In the genomic region with DNA sequence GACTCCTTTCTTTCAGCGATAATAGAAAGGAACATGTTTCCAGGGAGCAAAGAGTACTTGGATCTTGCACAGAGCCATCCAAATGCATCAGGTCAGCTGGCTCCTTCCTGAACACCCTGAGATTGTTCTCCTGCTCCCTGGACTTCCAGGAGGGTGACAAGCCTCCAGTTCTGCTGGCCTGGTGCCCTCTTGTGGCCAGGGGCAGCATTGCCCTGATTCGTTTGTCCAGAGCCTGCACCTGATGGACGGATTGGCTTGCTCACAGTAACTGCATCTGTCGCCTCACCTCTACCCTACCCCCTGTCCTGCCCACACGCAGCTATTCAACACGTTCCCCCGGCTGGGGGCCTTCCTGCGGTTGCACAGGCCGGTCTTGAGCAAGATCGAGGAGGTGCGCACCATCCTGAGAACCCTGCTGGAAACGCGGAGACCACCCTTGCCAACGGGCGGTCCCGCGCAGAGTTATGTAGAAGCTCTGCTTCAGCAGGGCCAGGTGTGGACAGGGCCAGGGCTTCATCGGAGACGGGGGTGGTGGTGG, we compare ENCODE assay signal across 9 mouse cellular contexts. TPM values are rescaled to one million over a fixed set of nuclear protein-coding genes. Genes with fewer than 3 reads are reported as not detected.
DNase-seq lines count a peak whose midpoint lies in the region; ATAC-seq and TF ChIP-seq lines count a peak whose summit lies in the region.
"Had no signal": no experiment of that assay in that cellular context is flagged by ENCODE, and none has a peak within 500 bp of the region (broad histone marks: within the 10 kb centered on the region; RNA-seq: fewer than 3 reads in every experiment).

No protein-coding gene starts in this region.

- no peak overlapping the region for H3K4me3 ChIP-seq in heart, embryonic 10.5 days
- H3K4me3 ChIP-seq in lung, postnatal 0 days (ENCODE audit: low read depth, low read length), result no peak overlapping the region

- H3K9ac ChIP-seq in lung, postnatal 0 days (replicated peaks; ENCODE audit: low read depth), result no peak overlapping the region

- H3K9me3 ChIP-seq in heart, embryonic 10.5 days, result no peaks in the 10 kb centered on the region
- no peaks in the 10 kb centered on the region for H3K9me3 ChIP-seq in lung, postnatal 0 days (ENCODE audit: low read length)

- WGBS in heart, embryonic 10.5 days, result 36% methylated on average over 19 of the region's 19 CpGs
- 33% methylated on average over 19 of the region's 19 CpGs for WGBS in lung, postnatal 0 days

- no peak overlapping the region for H3K27ac ChIP-seq in heart, embryonic 10.5 days
- no peak overlapping the region for H3K27ac ChIP-seq in lung, postnatal 0 days (ENCODE audit: low read length)

- H3K4me2 ChIP-seq in lung, postnatal 0 days (replicated peaks; ENCODE audit: low read depth, low read length), result no peak overlapping the region

- TF ChIP-seq CTCF in lung, postnatal 0 days (IDR thresholded peaks at IDR 0.05), result peak; percentile 99

- peaks cover 53% of the 10 kb centered on the region for H3K27me3 ChIP-seq in heart, embryonic 10.5 days (ENCODE audit: insufficient read depth, poor library complexity, severe bottlenecking)
- H3K27me3 ChIP-seq in lung, postnatal 0 days (replicated peaks; ENCODE audit: insufficient read depth, low read length), result no peaks in the 10 kb centered on the region

- TF ChIP-seq EP300 in lung, postnatal 0 days (IDR thresholded peaks at IDR 0.05), result no peak

- peaks cover 33% of the 10 kb centered on the region for H3K4me1 ChIP-seq in heart, embryonic 10.5 days
- no peaks in the 10 kb centered on the region for H3K4me1 ChIP-seq in lung, postnatal 0 days (ENCODE audit: insufficient read depth, low read depth, low read length)

- 0 out of 2 replicates have a peak, but pooled peaks have one; percentile 37 for ATAC-seq in lung, postnatal 0 days

- DNase-seq in CD8-positive naive resting alpha-beta T cell, adult 2 months (ENCODE audit: low read depth in 2 of 2, low spot score in 2 of 2), result peak; percentile 48 to 66
- peak; percentile 81 to 84 for DNase-seq in adrenal gland, adult 18-20 months (ENCODE audit: low spot score in 2 of 2)
- DNase-seq in embryo, embryonic 10 days (ENCODE audit: low spot score), result peak; percentile 83
- peak; percentile 87 for DNase-seq in heart, embryonic 10.5 days (ENCODE audit: low spot score)
- peak; percentile 89 to 96 for DNase-seq in kidney, postnatal 36 days
- DNase-seq in lung, postnatal 0 days (ENCODE audit: low spot score), result peak; percentile 77
- DNase-seq in right cerebral cortex, postnatal 10 days (ENCODE audit: low spot score in 2 of 2), result peak; percentile 76 to 85
- peak; percentile 86 for DNase-seq in urinary bladder, postnatal 14 days (ENCODE audit: low spot score)

- no peaks in the 10 kb centered on the region for H3K36me3 ChIP-seq in heart, embryonic 10.5 days
- no peaks in the 10 kb centered on the region for H3K36me3 ChIP-seq in lung, postnatal 0 days (ENCODE audit: insufficient read depth, low read length)

RNA-seq across cellular contexts. Expression of a gene that starts 2.9 kb away (rescaled TPM):
- not detected for total RNA-seq in adrenal gland, adult 18-20 months (2021)
- polyA plus RNA-seq in heart, embryonic 10.5 days (2016; fragmentation: Nextera tagmentation; extraction: Ambion mirVana), result not detected in 2 replicates
- polyA plus RNA-seq in lung, postnatal 0 days (2015; fragmentation: Nextera tagmentation; extraction: Ambion mirVana), result not detected in 2 replicates
- polyA plus RNA-seq: gonadal fat pad, adult 2 months had no signal

RNA-seq across cellular contexts. Expression of a gene that starts 4.1 kb away (rescaled TPM):
- total RNA-seq in adrenal gland, adult 18-20 months (2021), result 100 to 1,000 TPM in 1 of 2 experiments, 10 to 100 TPM in 1; 75.7 to 130 TPM
- polyA plus RNA-seq in heart, embryonic 10.5 days (2016; fragmentation: Nextera tagmentation; extraction: Ambion mirVana), result 76.3 and 93.2 TPM in 2 replicates
- polyA plus RNA-seq in lung, postnatal 0 days (2015; fragmentation: Nextera tagmentation; extraction: Ambion mirVana), result 60.5 and 61.6 TPM in 2 replicates

RNA-seq across cellular contexts. Expression of a gene that starts 22.2 kb away (rescaled TPM):
- total RNA-seq in adrenal gland, adult 18-20 months (2021), result 10 to 100 TPM; 11.0 to 23.9 TPM
- polyA plus RNA-seq in heart, embryonic 10.5 days (2016; fragmentation: Nextera tagmentation; extraction: Ambion mirVana), result 5.6 and 5.7 TPM in 2 replicates
- polyA plus RNA-seq in lung, postnatal 0 days (2015; fragmentation: Nextera tagmentation; extraction: Ambion mirVana), result 22.7 and 28.1 TPM in 2 replicates

RNA-seq across cellular contexts. Expression of a gene that starts 29.9 kb away (rescaled TPM):
- total RNA-seq in adrenal gland, adult 18-20 months (2021), result 10 to 100 TPM in 1 of 2 experiments, 1 to 10 TPM in 1; 4.5 to 11.6 TPM
- 1.1 and 1.2 TPM in 2 replicates for polyA plus RNA-seq in heart, embryonic 10.5 days (2016; fragmentation: Nextera tagmentation; extraction: Ambion mirVana)
- polyA plus RNA-seq in lung, postnatal 0 days (2015; fragmentation: Nextera tagmentation; extraction: Ambion mirVana), result 3.6 and 4.1 TPM in 2 replicates

RNA-seq across cellular contexts. Expression of a gene that starts 49.8 kb away (rescaled TPM):
- under 1 TPM; 0.53 to 0.93 TPM for total RNA-seq in adrenal gland, adult 18-20 months (2021)
- polyA plus RNA-seq in heart, embryonic 10.5 days (2016; fragmentation: Nextera tagmentation; extraction: Ambion mirVana), result 0.28 and 0.45 TPM in 2 replicates
- 2.2 and 3.3 TPM in 2 replicates for polyA plus RNA-seq in lung, postnatal 0 days (2015; fragmentation: Nextera tagmentation; extraction: Ambion mirVana)
